Mouse (Mus musculus): ENCODE results near the gene Olfr180.

Olfr180 gene

GRCm38 (mm10) chr16:58929292-58929691 is at the start of gene Olfr180:
Gene Olfr180 (minus strand): TSS chr16:58929392.
- DNase-seq (ENCODE audit: low read depth, low spot score): no peak

- no peak for DNase-seq (ENCODE audit: low read depth, low spot score)
Observed at GRCm38 (mm10) chr16:58928655-58929054, 537 bp downstream of the Olfr180 start, which contains the start of gene Olfr181. Gene Olfr181 (minus strand): TSS chr16:58928755.

GRCm38 (mm10) chr16:58891963-58892362 is 37.2 kb downstream of the Olfr180 start, which contains the start of gene Olfr178:
Gene Olfr178 (minus strand): TSS chr16:58892063.
- no peak for DNase-seq (ENCODE audit: low read depth, low spot score)

- no peak for DNase-seq (ENCODE audit: low read depth, low spot score)
Observed at GRCm38 (mm10) chr16:58884416-58884815, 44.8 kb downstream of the Olfr180 start.

GRCm38 (mm10) chr16:58874668-58875067 is 54.5 kb downstream of the Olfr180 start, which contains the start of gene Olfr177:
Gene Olfr177 (minus strand): TSS chr16:58874768.
- DNase-seq (ENCODE audit: low read depth, low spot score): no peak
